Mouse (Mus musculus): ENCODE data around the gene Ncstn.

DNA sequence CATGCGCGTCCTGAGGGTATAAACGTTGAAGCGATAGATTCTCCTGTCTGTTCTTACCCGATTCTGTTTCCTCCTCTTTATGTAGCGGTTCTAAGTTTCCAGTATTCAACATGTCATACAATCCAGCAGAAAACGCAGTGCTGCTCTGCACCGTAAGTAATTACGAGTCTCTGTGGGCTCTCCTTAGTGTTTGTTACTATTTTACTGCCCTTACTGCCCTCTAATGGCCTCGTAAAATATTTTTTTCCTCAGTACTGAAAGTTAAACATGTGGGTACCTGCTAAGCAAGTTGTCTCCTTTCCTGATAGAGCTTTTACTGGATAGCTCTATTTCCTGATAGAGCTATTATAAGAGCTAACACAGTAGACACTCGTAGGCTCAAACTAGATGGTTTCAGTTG is 22.5 kb upstream of the Ncstn start:
- TF ChIP-seq ZC3H11A (IDR thresholded peaks at IDR 0.05; ENCODE audit: borderline replicate concordance, low read depth, low read length) (no peak), ZNF384 (IDR thresholded peaks at IDR 0.05; ENCODE audit: low read depth, low read length) (no peak), CHD2 (IDR thresholded peaks at IDR 0.05; ENCODE audit: low read depth, low read length) (no peak), HCFC1 (IDR thresholded peaks at IDR 0.05; ENCODE audit: borderline replicate concordance, insufficient read depth, low read length) (no peak)

Data from ES-E14 (cell line).